21 mouse cellular contexts compared by ENCODE assay signal in the genomic region with DNA sequence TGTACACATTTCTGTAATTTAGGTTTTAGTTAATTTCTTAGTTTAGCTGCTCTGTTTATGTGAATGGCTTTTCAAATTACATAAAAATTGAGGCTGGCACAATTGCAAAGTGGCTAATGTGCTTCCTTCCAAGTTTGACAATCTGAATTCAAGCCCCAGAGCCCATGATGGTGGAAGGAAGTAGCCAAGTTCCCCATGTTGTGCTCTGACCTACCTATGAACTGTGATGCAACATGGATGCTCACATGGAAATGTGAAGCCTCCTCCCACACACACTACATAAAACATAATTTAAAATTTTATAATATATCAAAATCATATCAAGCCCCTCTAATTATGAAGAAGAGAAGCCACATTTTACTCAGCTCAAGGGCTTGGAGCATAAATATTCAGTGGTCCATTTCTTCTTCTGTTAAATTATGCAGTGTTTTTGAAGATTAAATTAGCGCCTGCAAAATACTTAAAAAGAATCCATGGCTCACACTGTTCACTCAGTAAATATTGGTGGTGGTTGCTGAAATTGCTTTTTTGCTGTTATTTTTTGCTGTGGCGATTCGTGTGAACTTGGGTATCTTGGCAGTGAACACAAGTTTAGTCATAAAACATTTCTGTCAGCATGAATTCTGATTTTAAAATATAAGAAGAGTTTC.
DNase-seq lines count a peak whose midpoint lies in the region; ATAC-seq and TF ChIP-seq lines count a peak whose summit lies in the region.
"Had no signal": no experiment of that assay in that cellular context is flagged by ENCODE, and none has a peak within 500 bp of the region (broad histone marks: within the 10 kb centered on the region; RNA-seq: fewer than 3 reads in every experiment).

No protein-coding gene starts in this region.

- no peaks in the 10 kb centered on the region for H3K27me3 ChIP-seq in midbrain, embryonic 14.5 days (ENCODE audit: control insufficient read depth, insufficient read depth, low read length)
- H3K27me3 ChIP-seq in midbrain, postnatal 0 days (ENCODE audit: insufficient read depth, low read length) = no peaks in the 10 kb centered on the region
- H3K27me3 ChIP-seq in embryonic facial prominence, embryonic 13.5 days = no peaks in the 10 kb centered on the region
- H3K27me3 ChIP-seq in forebrain, postnatal 0 days (ENCODE audit: insufficient read depth, low read length) = no peaks in the 10 kb centered on the region
- no peaks in the 10 kb centered on the region for H3K27me3 ChIP-seq in hindbrain, postnatal 0 days (ENCODE audit: insufficient read depth, low read length)
- H3K27me3 ChIP-seq: hindbrain, embryonic 12.5 days; Patski had no signal

- H3K4me3 ChIP-seq in midbrain, embryonic 14.5 days (replicated peaks; ENCODE audit: low read depth, low read length) = no peak overlapping the region
- no peak overlapping the region for H3K4me3 ChIP-seq in midbrain, postnatal 0 days (ENCODE audit: low read depth, low read length)
- no peak overlapping the region for H3K4me3 ChIP-seq in embryonic facial prominence, embryonic 13.5 days
- no peak overlapping the region for H3K4me3 ChIP-seq in forebrain, postnatal 0 days (ENCODE audit: low read depth, low read length)
- no peak overlapping the region for H3K4me3 ChIP-seq in hindbrain, postnatal 0 days (ENCODE audit: low read length)
- H3K4me3 ChIP-seq: erythroblast, embryonic 14.5 days; hindbrain, embryonic 12.5 days; left cerebral cortex, adult 2 months had no signal

- H3K9me3 ChIP-seq in midbrain, embryonic 14.5 days (ENCODE audit: control insufficient read depth, low read length) = no peaks in the 10 kb centered on the region
- H3K9me3 ChIP-seq in midbrain, postnatal 0 days (ENCODE audit: low read length) = no peaks in the 10 kb centered on the region
- no peaks in the 10 kb centered on the region for H3K9me3 ChIP-seq in embryonic facial prominence, embryonic 13.5 days
- H3K9me3 ChIP-seq in forebrain, postnatal 0 days (ENCODE audit: low read length) = no peaks in the 10 kb centered on the region
- H3K9me3 ChIP-seq in hindbrain, postnatal 0 days (ENCODE audit: low read length) = no peaks in the 10 kb centered on the region
- H3K9me3 ChIP-seq: hindbrain, embryonic 12.5 days had no signal

- no peak overlapping the region for H3K4me2 ChIP-seq in midbrain, embryonic 14.5 days (ENCODE audit: low read length)
- no peak overlapping the region for H3K4me2 ChIP-seq in midbrain, postnatal 0 days (ENCODE audit: low read depth, low read length, poor library complexity, severe bottlenecking)
- no peak overlapping the region for H3K4me2 ChIP-seq in embryonic facial prominence, embryonic 13.5 days
- 0 out of 2 replicates have a peak overlapping the region, but pooled peaks have one; percentile 13 for H3K4me2 ChIP-seq in forebrain, postnatal 0 days (ENCODE audit: low read depth)
- H3K4me2 ChIP-seq in hindbrain, postnatal 0 days (ENCODE audit: low read depth, low read length) = no peak overlapping the region
- H3K4me2 ChIP-seq: heart, embryonic 11.5 days; hindbrain, embryonic 12.5 days had no signal

- peak; percentile 7 for DNase-seq in midbrain, embryonic 14.5 days
- no peak for DNase-seq in midbrain, postnatal 0 days (ENCODE audit: low spot score)
- peak; percentile 36 for DNase-seq in brain, embryonic 18.5 days (ENCODE audit: low read depth, low spot score)
- peak; percentile 33 for DNase-seq in forebrain, postnatal 0 days
- DNase-seq in heart, postnatal 10 days = no peak
- no peak for DNase-seq in hindbrain, postnatal 0 days (ENCODE audit: low spot score)
- DNase-seq: adrenal gland, postnatal 10 days; cerebellum, adult 11-12 months; cerebellum, postnatal 25 days; heart, postnatal 14 days; kidney, adult 8-10 months; kidney, postnatal 25 days; thymus, postnatal 25 days had no signal

- intact Hi-C loops in heart, postnatal 10 days (cut with DNase I) = no loop called here

- no peak overlapping the region for H3K27ac ChIP-seq in midbrain, embryonic 14.5 days (replicated peaks; ENCODE audit: low read depth, low read length)
- H3K27ac ChIP-seq in midbrain, postnatal 0 days (ENCODE audit: low read depth, low read length) = no peak overlapping the region
- peak overlapping the region; percentile 1; the same call in 1 of the 2 replicates for H3K27ac ChIP-seq in embryonic facial prominence, embryonic 13.5 days
- H3K27ac ChIP-seq in forebrain, postnatal 0 days (ENCODE audit: low read depth, low read length) = no peak overlapping the region
- H3K27ac ChIP-seq in hindbrain, postnatal 0 days = no peak overlapping the region
- H3K27ac ChIP-seq: hindbrain, embryonic 12.5 days; liver, embryonic 14.5 days had no signal

- H3K9ac ChIP-seq in midbrain, embryonic 14.5 days (replicated peaks; ENCODE audit: low read length) = no peak overlapping the region
- no peak overlapping the region for H3K9ac ChIP-seq in midbrain, postnatal 0 days (replicated peaks; ENCODE audit: low read length, poor library complexity, severe bottlenecking)
- no peak overlapping the region for H3K9ac ChIP-seq in embryonic facial prominence, embryonic 13.5 days
- H3K9ac ChIP-seq in forebrain, postnatal 0 days = no peak overlapping the region
- H3K9ac ChIP-seq in hindbrain, postnatal 0 days (replicated peaks; ENCODE audit: low read length) = no peak overlapping the region
- H3K9ac ChIP-seq: hindbrain, embryonic 12.5 days; liver, embryonic 14.5 days had no signal

- no peak for TF ChIP-seq CTCF in midbrain, postnatal 0 days (IDR thresholded peaks at IDR 0.05)
- no peak for TF ChIP-seq CTCF in forebrain, postnatal 0 days (IDR thresholded peaks at IDR 0.05; ENCODE audit: low read depth)
- no peak for TF ChIP-seq CTCF in hindbrain, postnatal 0 days (IDR thresholded peaks at IDR 0.05; ENCODE audit: low read depth)

- ATAC-seq in midbrain, embryonic 14.5 days (ENCODE audit: low FRiP score, low TSS enrichment) = peak; percentile 42; the same call in 1 of the 2 replicates
- ATAC-seq in midbrain, postnatal 0 days (ENCODE audit: low FRiP score) = no peak
- no peak for ATAC-seq in embryonic facial prominence, embryonic 13.5 days (ENCODE audit: insufficient number of reproducible peaks, insufficient read depth, low FRiP score, low TSS enrichment, low read depth)
- peak; percentile 80 for ATAC-seq in forebrain, postnatal 0 days
- ATAC-seq in hindbrain, postnatal 0 days = no peak
- ATAC-seq: inflammation-experienced regulatory T-cells, adult 6 months; Patski had no signal

- H3K36me3 ChIP-seq in midbrain, embryonic 14.5 days (ENCODE audit: control insufficient read depth, insufficient read depth, low read length) = no peaks in the 10 kb centered on the region
- H3K36me3 ChIP-seq in midbrain, postnatal 0 days (ENCODE audit: insufficient read depth, low read length) = no peaks in the 10 kb centered on the region
- H3K36me3 ChIP-seq in embryonic facial prominence, embryonic 13.5 days = no peaks in the 10 kb centered on the region
- no peaks in the 10 kb centered on the region for H3K36me3 ChIP-seq in forebrain, postnatal 0 days (ENCODE audit: insufficient read depth)
- no peaks in the 10 kb centered on the region for H3K36me3 ChIP-seq in hindbrain, postnatal 0 days (ENCODE audit: insufficient read depth, low read length)
- H3K36me3 ChIP-seq: hindbrain, embryonic 12.5 days had no signal

- no peaks in the 10 kb centered on the region for H3K4me1 ChIP-seq in midbrain, embryonic 14.5 days (ENCODE audit: control insufficient read depth, insufficient read depth, low read length)
- no peaks in the 10 kb centered on the region for H3K4me1 ChIP-seq in midbrain, postnatal 0 days (ENCODE audit: insufficient read depth, low read length)
- 0 out of 2 replicates have a peak, but pooled peaks cover 2% of the 10 kb centered on the region for H3K4me1 ChIP-seq in embryonic facial prominence, embryonic 13.5 days
- no peaks in the 10 kb centered on the region for H3K4me1 ChIP-seq in forebrain, postnatal 0 days (ENCODE audit: insufficient read depth)
- no peaks in the 10 kb centered on the region for H3K4me1 ChIP-seq in hindbrain, postnatal 0 days (ENCODE audit: insufficient read depth, low read length)
- H3K4me1 ChIP-seq: hindbrain, embryonic 12.5 days had no signal

- WGBS in midbrain, embryonic 14.5 days = 54% methylated on average over 3 of the region's 3 CpGs
- 42% methylated on average over 3 of the region's 3 CpGs for WGBS in midbrain, postnatal 0 days
- WGBS in embryonic facial prominence, embryonic 13.5 days = 42% methylated on average over 3 of the region's 3 CpGs
- 19% methylated on average over 3 of the region's 3 CpGs for WGBS in forebrain, postnatal 0 days
- 53% methylated on average over 3 of the region's 3 CpGs for WGBS in hindbrain, postnatal 0 days

Comparison
In these comparisons a context has a peak if more than half of its experiments do, and no peak if none do; other contexts are left out.
1. ATAC-seq: peak in midbrain, embryonic 14.5 days (single experiment) and forebrain, postnatal 0 days (single experiment); none in midbrain, postnatal 0 days (single experiment), embryonic facial prominence, embryonic 13.5 days (single experiment) and hindbrain, postnatal 0 days (single experiment).
2. DNase-seq: peak in midbrain, embryonic 14.5 days (single experiment), brain, embryonic 18.5 days (single experiment) and forebrain, postnatal 0 days (single experiment); none in midbrain, postnatal 0 days (single experiment), heart, postnatal 10 days (0 of 2) and hindbrain, postnatal 0 days (single experiment).